Mouse (Mus musculus) lung, postnatal 0 days (tissue): ENCODE results near the gene Dok1.
A peak's percentile ranks its signal among the peaks of the same experiment; 100 is the strongest.

Experiments used
- CTCF ChIP-seq: IDR thresholded peaks from 2 replicates; pipeline ENCODE4 v1.5.1; 2016; ENCODE audit warnings: antibody characterized with exemption, mild to moderate bottlenecking
- EP300 ChIP-seq: IDR thresholded peaks from 2 replicates; pipeline ENCODE4 v1.6.1; 2016; ENCODE audit warnings: antibody characterized with exemption, mild to moderate bottlenecking, control low read depth

- TF ChIP-seq CTCF, result no peak
- 0 out of 2 replicates have a peak, but pooled peaks have one; percentile 24 for TF ChIP-seq EP300
Measured at GRCm38 (mm10) chr6:83033249-83034185, at the start of gene Dok1, which contains the start of gene Loxl3.
